Mouse (Mus musculus) liver, postnatal 0 days (tissue): ENCODE data around the gene Fam173a.

Experiments
- CTCF ChIP-seq: sonication (generic); IDR thresholded peaks from 2 replicates; pipeline ENCODE4 v1.5.1; 2016; ENCODE audit warnings: antibody characterized with exemption, low read depth
- EP300 ChIP-seq: IDR thresholded peaks from 2 replicates; pipeline ENCODE4 v1.6.1; 2016; ENCODE audit warnings: antibody characterized with exemption, low read depth, mild to moderate bottlenecking

GRCm38 (mm10) chr17:25835301-25835700 is 42.6 kb upstream of the Fam173a start:
- TF ChIP-seq CTCF (no peak), EP300 (no peak)
